Mouse (Mus musculus) liver, adult 2 months (tissue): ENCODE measurements around the gene Tbc1d22a.

Experiments used
- CTCF ChIP-seq: fragments of 200-500 bp; IDR thresholded peaks from 2 replicates; pipeline ENCODE4 v1.5.1; 2011; ENCODE audit warnings: low read depth, low read length, control low read depth
- POLR2A ChIP-seq: fragments of 200-500 bp; IDR thresholded peaks from 2 replicates; pipeline ENCODE4 v1.6.1; 2011; ENCODE audit warnings: low read length, control low read depth; ENCODE audit not compliant: insufficient read depth; ENCODE audit errors: extremely low read depth

DNA sequence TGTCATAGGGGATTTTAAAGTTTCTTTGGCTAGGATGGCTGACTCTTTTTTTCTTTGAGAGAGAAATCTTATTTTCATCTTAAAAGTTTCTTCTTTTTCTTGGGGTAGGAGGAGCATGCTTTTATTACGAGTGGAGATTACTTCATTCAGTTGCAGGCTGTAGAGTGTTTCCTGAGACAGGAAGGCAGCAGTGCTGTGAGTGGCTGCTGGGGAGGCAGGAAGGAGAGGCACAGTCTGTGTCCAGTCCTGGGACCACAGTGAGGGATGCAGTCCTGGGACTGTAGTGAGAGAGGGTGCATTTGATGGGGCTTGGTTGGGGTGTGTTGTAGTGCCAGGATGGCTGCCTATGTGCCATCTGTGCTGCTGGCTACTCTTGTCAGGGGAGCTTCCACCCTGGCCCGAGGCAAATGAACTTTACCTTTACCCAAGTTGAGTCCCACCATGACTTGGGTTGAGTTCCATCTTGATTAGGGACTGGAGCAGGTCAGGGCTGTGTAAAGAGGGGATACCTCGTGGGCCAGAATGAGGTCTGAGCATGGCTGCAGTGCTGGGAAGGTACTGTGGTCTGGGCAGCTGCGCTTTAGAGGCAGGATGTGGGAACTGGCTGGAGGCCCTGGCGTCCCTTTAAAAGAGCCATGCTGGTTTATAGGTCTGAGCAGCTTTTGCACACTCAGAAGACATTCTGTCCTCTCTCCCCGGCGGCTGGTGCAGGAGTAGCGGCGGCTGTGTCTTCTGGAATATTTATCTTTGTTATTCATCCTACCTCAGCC lies 43.8 kb downstream of the Tbc1d22a start:
- TF ChIP-seq CTCF (no peak), POLR2A (no peak)
